Mouse (Mus musculus) limb, embryonic 12.5 days (tissue): ENCODE results near the gene Pacs2. TPM values are rescaled to one million over a fixed set of nuclear protein-coding genes. Genes with fewer than 3 reads are reported as not detected.
A peak's percentile ranks its signal among the peaks of the same experiment; 100 is the strongest.

Experiments
- ATAC-seq: fragments of 200-750 bp; cut with Nextera tagmentation; 2 replicates; pipeline ENCODE4 v1.8.0; 2017; ENCODE audit warnings: low read depth, moderate TSS enrichment; ENCODE audit not compliant: insufficient number of reproducible peaks, insufficient read depth, low FRiP score, low TSS enrichment
- H3K27ac ChIP-seq: fragments of 300-500 bp; sonication (generic); 2 replicates; pipeline ENCODE4 v1.5.1; 2016; ENCODE audit warnings: mild to moderate bottlenecking, moderate library complexity
- H3K27me3 ChIP-seq: fragments of 300-500 bp; sonication (generic); 2 replicates; pipeline ENCODE4 v1.6.1; 2016; ENCODE audit warnings: mild to moderate bottlenecking, moderate library complexity
- H3K36me3 ChIP-seq: fragments of 300-500 bp; sonication (generic); 2 replicates; pipeline ENCODE4 v1.6.1; 2016; ENCODE audit warnings: mild to moderate bottlenecking, moderate library complexity
- H3K4me1 ChIP-seq: fragments of 300-500 bp; sonication (generic); replicated peaks from 2 replicates; pipeline ENCODE4 v1.6.1; 2016
- H3K4me2 ChIP-seq: fragments of 300-500 bp; sonication (generic); 2 replicates; pipeline ENCODE4 v1.6.1; 2016; ENCODE audit warnings: mild to moderate bottlenecking, moderate library complexity
- H3K4me3 ChIP-seq: fragments of 300-500 bp; sonication (generic); replicated peaks from 2 replicates; pipeline ENCODE4 v1.5.1; 2016; ENCODE audit warnings: mild to moderate bottlenecking
- H3K9ac ChIP-seq: fragments of 300-500 bp; sonication (generic); replicated peaks from 2 replicates; pipeline ENCODE4 v1.6.1; 2016; ENCODE audit warnings: mild to moderate bottlenecking, moderate library complexity
- H3K9me3 ChIP-seq: fragments of 300-500 bp; sonication (generic); 2 replicates; pipeline ENCODE4 v1.6.1; 2016; ENCODE audit warnings: mild to moderate bottlenecking, moderate library complexity
- WGBS: fragments of 180-500 bp; shearing (Covaris S2); methylation state at CpG from one replicate; pipeline ENCODE4 v1.1.7; 2016; 5-methylcytosine and 5-hydroxymethylcytosine counted together
- polyA plus RNA-seq: library from polyadenylated mRNA; unstranded; fragments of >200 nt; fragmentation: Nextera tagmentation; extraction: Ambion mirVana; gene quantifications from 2 replicates; pipeline ENCODE4 v1.2.1, GENCODE M21; 2016

The Pacs2 gene
- polyA plus RNA-seq = 15.8 and 17.9 TPM in 2 replicates

- Histone ChIP-seq H3K9ac (peak within 1 kb of the TSS; percentile 82), H3K4me1 (peaks cover 37% of the 10 kb centered on the region), H3K9me3 (no peaks in the 10 kb centered on the region), H3K36me3 (no peaks in the 10 kb centered on the region), H3K4me2 (peak within 1 kb of the TSS; percentile 93), H3K4me3 (peak within 1 kb of the TSS; percentile 88), H3K27ac (peak within 1 kb of the TSS; percentile 87), H3K27me3 (no peaks in the 10 kb centered on the region)
- WGBS = 4% methylated on average over 50 of the region's 85 CpGs
- peak; percentile 89 for ATAC-seq
These were observed at the start of gene Pacs2 for GRCm38 (mm10) chr12:113013604-113014558. Gene Pacs2 (plus strand): TSS chr12:113014508.

GRCm38 (mm10) chr12:112965783-112966182 is 48.5 kb upstream of the Pacs2 start:
- no peak overlapping the region for H3K27ac ChIP-seq
- no peak overlapping the region for H3K4me2 ChIP-seq
- no peaks in the 10 kb centered on the region for H3K27me3 ChIP-seq
- no peak overlapping the region for H3K4me3 ChIP-seq
- H3K9ac ChIP-seq = no peak overlapping the region
- H3K9me3 ChIP-seq = no peaks in the 10 kb centered on the region
- H3K36me3 ChIP-seq = peaks cover 98% of the 10 kb centered on the region
- no peaks in the 10 kb centered on the region for H3K4me1 ChIP-seq
- 90% methylated on average over 13 of the region's 13 CpGs for WGBS
- ATAC-seq = no peak

- no peaks in the 10 kb centered on the region for H3K27me3 ChIP-seq
- no peaks in the 10 kb centered on the region for H3K4me1 ChIP-seq
- ATAC-seq = no peak
- H3K4me3 ChIP-seq = no peak overlapping the region
- no peak overlapping the region for H3K4me2 ChIP-seq
- H3K9ac ChIP-seq = no peak overlapping the region
- no peak overlapping the region for H3K27ac ChIP-seq
- peaks cover 98% of the 10 kb centered on the region for H3K36me3 ChIP-seq
- H3K9me3 ChIP-seq = no peaks in the 10 kb centered on the region
- 59% methylated on average over 8 of the region's 8 CpGs for WGBS
These were observed 45.4 kb upstream of the Pacs2 start for GRCm38 (mm10) chr12:112968943-112969342.

- Histone ChIP-seq H3K27me3 (no peaks in the 10 kb centered on the region), H3K4me1 (no peaks in the 10 kb centered on the region), H3K36me3 (peaks cover 98% of the 10 kb centered on the region), H3K9ac (no peak overlapping the region), H3K9me3 (no peaks in the 10 kb centered on the region), H3K4me2 (no peak overlapping the region), H3K27ac (0 out of 2 replicates have a peak overlapping the region, but pooled peaks have one; percentile 12), H3K4me3 (no peak overlapping the region)
- ATAC-seq = no peak
- 92% methylated on average over 6 of the region's 6 CpGs for WGBS
These were observed 44.7 kb upstream of the Pacs2 start for GRCm38 (mm10) chr12:112969616-112970015.

GRCm38 (mm10) chr12:112974736-112975135 is 39.6 kb upstream of the Pacs2 start:
- Histone ChIP-seq H3K27me3 (no peaks in the 10 kb centered on the region), H3K9ac (no peak overlapping the region), H3K9me3 (no peaks in the 10 kb centered on the region), H3K4me3 (no peak overlapping the region), H3K4me1 (peaks cover 14% of the 10 kb centered on the region), H3K4me2 (no peak overlapping the region), H3K27ac (no peak overlapping the region), H3K36me3 (peaks cover 78% of the 10 kb centered on the region)
- 89% methylated on average over 9 of the region's 9 CpGs for WGBS
- no peak for ATAC-seq

- H3K4me2 ChIP-seq = peak within 1 kb of the TSS; percentile 79
- H3K9ac ChIP-seq = peak within 1 kb of the TSS; percentile 89
- H3K9me3 ChIP-seq = no peaks in the 10 kb centered on the region
- WGBS = under 1% methylated on average over 80 of the region's 80 CpGs
- peak within 1 kb of the TSS; percentile 69 for H3K4me3 ChIP-seq
- peak within 1 kb of the TSS; percentile 90 for H3K27ac ChIP-seq
- H3K27me3 ChIP-seq = no peaks in the 10 kb centered on the region
- peaks cover 79% of the 10 kb centered on the region for H3K36me3 ChIP-seq
- H3K4me1 ChIP-seq = peaks cover 14% of the 10 kb centered on the region
- peak; percentile 89 for ATAC-seq
These were observed 37.8 kb upstream of the Pacs2 start, which contains the start of gene Btbd6 for GRCm38 (mm10) chr12:112976371-112977073. Gene Btbd6 (plus strand): TSS chr12:112976482.

- Histone ChIP-seq H3K36me3 (peaks cover 79% of the 10 kb centered on the region), H3K27me3 (no peaks in the 10 kb centered on the region), H3K4me1 (peaks cover 14% of the 10 kb centered on the region), H3K4me2 (peak overlapping the region; percentile 79), H3K9me3 (no peaks in the 10 kb centered on the region), H3K9ac (peak overlapping the region; percentile 89), H3K4me3 (peak overlapping the region; percentile 69), H3K27ac (peak overlapping the region; percentile 90)
- 42% methylated on average over 12 of the region's 12 CpGs for WGBS
- no peak for ATAC-seq
These were observed 37.2 kb upstream of the Pacs2 start for GRCm38 (mm10) chr12:112977156-112977555.

GRCm38 (mm10) chr12:112982031-112982430 is 32.3 kb upstream of the Pacs2 start:
- peaks cover 96% of the 10 kb centered on the region for H3K36me3 ChIP-seq
- WGBS = 94% methylated on average over 2 of the region's 2 CpGs

GRCm38 (mm10) chr12:112985346-112985745 is 29.0 kb upstream of the Pacs2 start:
- no peak for ATAC-seq
- Histone ChIP-seq H3K27ac (no peak overlapping the region), H3K4me1 (no peaks in the 10 kb centered on the region), H3K9ac (no peak overlapping the region), H3K9me3 (no peaks in the 10 kb centered on the region), H3K27me3 (no peaks in the 10 kb centered on the region), H3K4me2 (no peak overlapping the region), H3K36me3 (peaks cover 85% of the 10 kb centered on the region), H3K4me3 (no peak overlapping the region)
- WGBS = 93% methylated on average over 6 of the region's 6 CpGs

More at GRCm38 (mm10) chr12:112982031-112982430, 32.3 kb upstream of the Pacs2 start:
- Histone ChIP-seq H3K27ac (no peak overlapping the region), H3K4me2 (no peak overlapping the region), H3K4me3 (no peak overlapping the region), H3K27me3 (no peaks in the 10 kb centered on the region), H3K4me1 (peaks cover 9% of the 10 kb centered on the region), H3K9ac (no peak overlapping the region), H3K9me3 (no peaks in the 10 kb centered on the region)
- no peak for ATAC-seq

GRCm38 (mm10) chr12:112987877-112988276 is 26.4 kb upstream of the Pacs2 start:
- ATAC-seq = no peak
- Histone ChIP-seq H3K9me3 (no peaks in the 10 kb centered on the region), H3K27ac (no peak overlapping the region), H3K4me3 (no peak overlapping the region), H3K4me1 (no peaks in the 10 kb centered on the region), H3K9ac (no peak overlapping the region), H3K36me3 (peaks cover 82% of the 10 kb centered on the region), H3K27me3 (no peaks in the 10 kb centered on the region), H3K4me2 (no peak overlapping the region)
- 68% methylated on average over 6 of the region's 6 CpGs for WGBS
